Mouse (Mus musculus) neural tube, embryonic 11.5 days (tissue): ENCODE results near the gene Jph2. TPM values are rescaled to one million over a fixed set of nuclear protein-coding genes. Genes with fewer than 3 reads are reported as not detected.

Experiments used
- ATAC-seq: fragments of 200-750 bp; cut with Nextera tagmentation; 2 replicates; pipeline ENCODE4 v1.8.0; 2017; ENCODE audit warnings: moderate number of reproducible peaks, mild to moderate bottlenecking, moderate TSS enrichment, moderate library complexity; ENCODE audit not compliant: insufficient read depth, low FRiP score, low TSS enrichment
- DNase-seq: peaks from one replicate; pipeline ENCODE4 v3.0.0-alpha.2; 2015; ENCODE audit warnings: low spot score
- H3K27ac ChIP-seq: fragments of 300-500 bp; sonication (generic); 2 replicates; pipeline ENCODE4 v1.5.1; 2014; ENCODE audit warnings: low read depth, mild to moderate bottlenecking, low read length
- H3K27me3 ChIP-seq: fragments of 300-500 bp; sonication (generic); 2 replicates; pipeline ENCODE4 v1.6.1; 2014; ENCODE audit warnings: mild to moderate bottlenecking, low read length, mixed read lengths; ENCODE audit not compliant: control insufficient read depth, insufficient read depth
- H3K36me3 ChIP-seq: fragments of 300-500 bp; sonication (generic); 2 replicates; pipeline ENCODE4 v1.6.1; 2014; ENCODE audit warnings: mild to moderate bottlenecking, low read length, moderate library complexity, mixed read lengths; ENCODE audit not compliant: control insufficient read depth, insufficient read depth
- H3K4me1 ChIP-seq: fragments of 300-500 bp; sonication (generic); 2 replicates; pipeline ENCODE4 v1.6.1; 2014; ENCODE audit warnings: low read length, mixed read lengths; ENCODE audit not compliant: control insufficient read depth, insufficient read depth
- H3K4me2 ChIP-seq: fragments of 300-500 bp; sonication (generic); 2 replicates; pipeline ENCODE4 v1.6.1; 2014; ENCODE audit warnings: low read depth, mild to moderate bottlenecking, moderate library complexity
- H3K4me3 ChIP-seq: fragments of 300-500 bp; sonication (generic); 2 replicates; pipeline ENCODE4 v1.5.1; 2014; ENCODE audit warnings: low read depth, low read length
- H3K9ac ChIP-seq: fragments of 300-500 bp; sonication (generic); 2 replicates; pipeline ENCODE4 v1.6.1; 2014; ENCODE audit warnings: mild to moderate bottlenecking, low read length
- H3K9me3 ChIP-seq: fragments of 300-500 bp; sonication (generic); 2 replicates; pipeline ENCODE4 v1.6.1; 2016; ENCODE audit warnings: low read length; ENCODE audit not compliant: control insufficient read depth
- WGBS: fragments of 180-500 bp; shearing (Covaris S2); extraction: QIAGEN DNeasy Blood & Tissue Kit; methylation state at CpG from one replicate; pipeline ENCODE4 v1.1.7; 2014; 5-methylcytosine and 5-hydroxymethylcytosine counted together
- polyA plus RNA-seq: library from polyadenylated mRNA; unstranded; fragments of >200 nt; fragmentation: Nextera tagmentation; extraction: Ambion mirVana; gene quantifications from 2 replicates; pipeline ENCODE4 v1.2.1, GENCODE M21; 2014

The Jph2 gene
- polyA plus RNA-seq, 1 experiment from 2014 or later = 0.52 TPM

DNA sequence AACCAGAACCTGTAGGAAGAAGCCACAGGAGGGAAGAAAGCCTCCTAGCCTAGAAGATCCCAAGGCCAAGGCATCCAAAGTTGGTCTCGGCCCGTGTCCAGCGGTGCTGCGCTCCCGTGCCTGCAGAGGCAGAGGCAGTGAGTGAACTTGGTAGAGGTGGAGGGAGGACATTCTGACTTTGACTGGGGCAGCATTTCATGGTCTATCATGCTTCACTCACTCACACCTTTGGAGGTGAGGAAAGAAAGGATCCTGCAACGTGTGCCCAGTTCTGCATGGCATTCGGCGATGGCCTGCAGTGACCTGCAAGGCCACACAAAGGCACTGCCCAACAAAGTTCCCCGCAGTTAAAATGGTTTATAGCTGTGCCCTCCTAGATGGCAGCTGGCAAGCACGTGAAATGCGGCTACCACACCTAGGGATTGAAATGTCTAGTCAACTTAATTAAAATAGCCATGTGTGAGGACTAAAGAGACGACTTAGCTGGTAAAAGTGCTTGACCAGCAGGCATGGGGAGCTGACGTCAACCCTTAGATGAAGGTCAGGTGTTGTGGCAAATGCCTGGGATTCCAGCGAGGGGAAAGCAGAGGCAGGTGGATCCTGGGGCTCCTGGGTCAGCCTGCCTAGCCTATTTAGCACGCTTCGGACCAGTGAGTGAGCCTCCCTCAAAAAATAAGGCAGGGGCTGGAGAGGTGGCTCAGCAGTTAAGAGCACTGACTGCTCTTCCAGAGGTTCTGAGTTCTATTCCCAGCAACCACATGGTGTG lies 36.8 kb downstream of the Jph2 start:
- no peak overlapping the region for H3K27ac ChIP-seq
- WGBS = 80% methylated on average over 16 of the region's 16 CpGs

DNA sequence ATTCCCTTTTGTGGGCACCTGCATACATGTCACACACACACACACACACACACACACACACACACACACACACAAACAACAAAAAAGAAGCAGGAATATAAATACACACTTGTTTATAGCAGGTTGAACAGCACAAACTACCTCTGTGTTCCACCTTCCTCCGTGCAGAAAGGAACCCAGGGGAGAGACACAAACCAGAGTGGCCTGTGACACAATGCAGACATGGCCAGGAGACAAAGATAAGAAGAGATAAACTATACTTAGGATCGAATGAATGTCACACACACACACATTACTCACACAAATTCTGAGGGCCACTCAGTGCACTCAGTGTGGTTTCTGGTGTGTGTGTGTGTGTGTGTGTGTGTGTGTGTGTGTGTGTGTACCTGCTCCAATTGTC lies 38.5 kb downstream of the Jph2 start:
- no peak overlapping the region for H3K9ac ChIP-seq
- WGBS = 83% methylated on average over 2 of the region's 2 CpGs
- H3K27ac ChIP-seq = no peak overlapping the region
- H3K4me1 ChIP-seq = no peaks in the 10 kb centered on the region
- ATAC-seq (no peak), DNase-seq (no peak)
- H3K4me2 ChIP-seq = no peak overlapping the region
- H3K36me3 ChIP-seq = no peaks in the 10 kb centered on the region
- H3K4me3 ChIP-seq = no peak overlapping the region
- H3K27me3 ChIP-seq = no peaks in the 10 kb centered on the region
- H3K9me3 ChIP-seq = no peaks in the 10 kb centered on the region

More for the DNA sequence above, 36.8 kb downstream of the Jph2 start:
- Histone ChIP-seq H3K27me3 (no peaks in the 10 kb centered on the region), H3K9me3 (no peaks in the 10 kb centered on the region), H3K4me2 (no peak overlapping the region), H3K36me3 (no peaks in the 10 kb centered on the region), H3K9ac (no peak overlapping the region), H3K4me3 (no peak overlapping the region), H3K4me1 (no peaks in the 10 kb centered on the region)
- ATAC-seq (no peak), DNase-seq (no peak)

DNA sequence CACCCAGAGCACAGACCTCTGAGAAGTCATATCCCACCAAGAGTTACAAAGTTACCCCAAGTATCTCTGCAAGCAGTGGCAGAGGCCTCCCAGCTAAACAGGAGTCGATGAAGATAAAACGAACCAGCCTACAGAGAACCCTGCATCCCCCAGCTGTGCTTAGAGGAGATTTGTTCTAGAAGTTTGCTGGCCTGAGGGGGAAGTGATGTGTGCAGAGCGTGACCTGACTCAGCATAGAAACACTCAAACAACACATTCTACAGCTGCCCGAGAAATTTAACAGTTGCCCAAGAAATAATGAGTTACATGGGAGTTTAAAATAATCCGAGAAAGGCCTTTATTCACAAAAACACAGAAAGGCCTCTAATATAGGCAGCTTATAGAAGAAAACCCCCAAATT lies 39.1 kb downstream of the Jph2 start:
- ATAC-seq = no peak
- H3K9ac ChIP-seq = no peak overlapping the region
- no peak for DNase-seq
- H3K27me3 ChIP-seq = no peaks in the 10 kb centered on the region
- no peak overlapping the region for H3K27ac ChIP-seq
- no peak overlapping the region for H3K4me2 ChIP-seq
- WGBS = 80% methylated on average over 5 of the region's 5 CpGs
- no peak overlapping the region for H3K4me3 ChIP-seq
- no peaks in the 10 kb centered on the region for H3K4me1 ChIP-seq
- H3K36me3 ChIP-seq = no peaks in the 10 kb centered on the region
- H3K9me3 ChIP-seq = no peaks in the 10 kb centered on the region

DNA sequence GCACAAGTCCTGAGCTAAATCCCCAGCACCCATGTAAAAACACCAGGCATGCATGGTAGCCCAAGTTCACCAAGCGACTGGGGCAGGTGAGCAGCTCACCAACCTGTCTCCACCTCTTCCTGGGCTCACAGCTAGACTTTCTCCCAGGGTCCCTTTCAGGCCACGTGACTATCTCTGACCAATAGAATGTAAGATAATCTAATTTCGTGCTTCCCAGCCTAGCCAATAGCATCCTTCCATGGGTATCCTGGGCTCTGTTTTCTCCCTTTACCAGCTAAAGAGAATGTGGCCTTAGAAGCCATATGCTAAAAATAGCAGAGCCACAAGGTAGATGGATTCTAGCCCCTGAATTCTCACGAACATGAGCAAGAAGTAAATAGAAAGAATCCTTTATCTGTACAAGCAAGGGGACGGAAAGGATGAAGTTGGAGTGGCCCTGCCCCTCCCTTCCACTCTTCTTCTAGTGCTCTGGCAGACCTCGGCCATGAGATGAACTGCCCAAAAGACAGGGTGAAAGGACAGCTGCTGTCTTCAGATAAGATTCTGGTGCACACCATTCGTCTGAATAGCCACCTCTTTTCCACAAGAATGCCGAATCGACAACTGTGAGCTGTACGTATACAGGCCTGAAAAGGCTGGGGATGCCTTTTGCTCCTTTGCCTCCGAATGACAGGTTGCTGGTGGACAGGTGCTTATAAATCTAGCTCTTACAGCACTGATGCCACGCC lies 41.5 kb downstream of the Jph2 start:
- ATAC-seq (no peak), DNase-seq (no peak)
- Histone ChIP-seq H3K4me3 (no peak overlapping the region), H3K9me3 (no peaks in the 10 kb centered on the region), H3K4me1 (no peaks in the 10 kb centered on the region), H3K27me3 (no peaks in the 10 kb centered on the region), H3K36me3 (no peaks in the 10 kb centered on the region), H3K27ac (no peak overlapping the region), H3K9ac (no peak overlapping the region), H3K4me2 (no peak overlapping the region)
- 88% methylated on average over 12 of the region's 12 CpGs for WGBS

DNA sequence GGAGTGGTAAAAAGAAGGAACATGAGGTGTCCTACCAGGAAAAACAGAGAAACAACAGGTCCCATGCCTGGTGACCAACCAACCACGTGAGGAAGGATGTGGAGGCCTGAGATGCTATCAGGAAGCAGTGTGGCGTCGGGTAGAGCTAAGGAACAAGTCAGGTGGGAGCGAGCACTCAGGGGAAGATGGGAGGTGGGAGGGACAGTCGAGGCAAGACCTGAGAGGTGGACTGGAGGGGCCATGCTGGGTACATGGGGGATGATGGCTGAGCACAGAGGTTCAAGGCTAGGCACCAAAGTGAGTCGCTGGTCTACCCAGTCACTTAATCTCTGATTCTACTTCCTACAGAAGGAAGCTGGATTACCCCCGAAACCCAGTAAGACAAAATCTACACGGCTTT lies 42.1 kb downstream of the Jph2 start:
- no peak for ATAC-seq
- DNase-seq = no peak
- Histone ChIP-seq H3K36me3 (no peaks in the 10 kb centered on the region), H3K27ac (no peak overlapping the region), H3K4me1 (no peaks in the 10 kb centered on the region), H3K4me3 (no peak overlapping the region), H3K27me3 (no peaks in the 10 kb centered on the region), H3K9ac (no peak overlapping the region), H3K9me3 (no peaks in the 10 kb centered on the region), H3K4me2 (no peak overlapping the region)
- WGBS = 80% methylated on average over 8 of the region's 8 CpGs

DNA sequence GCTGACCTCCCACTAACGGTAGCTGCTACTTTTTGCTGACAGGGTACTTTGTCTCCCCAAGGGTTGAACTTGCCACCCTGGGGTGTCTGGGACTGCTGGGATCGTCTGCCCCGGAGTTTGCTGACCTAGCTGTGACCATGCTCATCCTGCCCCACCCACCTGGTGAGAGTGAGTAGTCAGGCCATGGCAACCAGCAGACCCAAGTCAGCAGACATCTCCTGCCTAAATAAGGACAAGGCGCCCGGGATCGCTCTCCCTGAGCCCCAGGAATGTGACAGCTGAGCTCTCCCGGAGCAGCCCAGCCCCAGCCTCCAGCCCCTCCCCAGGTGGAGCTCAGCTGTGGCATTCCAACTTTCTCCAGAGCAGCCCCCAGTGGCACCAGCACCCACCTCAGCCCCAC lies 44.1 kb downstream of the Jph2 start:
- Histone ChIP-seq H3K4me2 (no peak overlapping the region), H3K36me3 (no peaks in the 10 kb centered on the region), H3K4me1 (no peaks in the 10 kb centered on the region), H3K4me3 (no peak overlapping the region), H3K27ac (no peak overlapping the region), H3K9ac (no peak overlapping the region), H3K9me3 (no peaks in the 10 kb centered on the region), H3K27me3 (no peaks in the 10 kb centered on the region)
- DNase-seq = no peak
- ATAC-seq = no peak
- WGBS = 23% methylated on average over 7 of the region's 7 CpGs

DNA sequence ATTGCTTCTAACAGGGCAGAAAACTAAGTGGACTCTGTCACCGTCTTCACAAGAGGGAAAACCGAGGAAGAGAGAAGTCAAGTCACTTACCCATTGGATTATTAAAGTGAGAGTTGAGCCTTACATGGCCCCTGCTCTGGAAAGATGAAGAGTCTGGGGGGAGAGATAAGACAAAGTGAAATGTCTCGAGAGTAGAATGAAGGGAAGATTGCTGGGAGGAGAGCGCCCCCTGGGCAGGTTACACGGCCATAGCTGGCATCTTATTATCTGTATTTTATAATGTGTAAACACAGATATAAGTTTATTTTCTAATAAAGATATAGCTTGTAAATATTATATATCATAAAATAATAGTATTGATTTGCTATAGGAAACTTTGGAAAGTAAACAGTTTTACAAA lies 47.4 kb downstream of the Jph2 start:
- no peak for DNase-seq
- Histone ChIP-seq H3K9me3 (no peaks in the 10 kb centered on the region), H3K4me2 (no peak overlapping the region), H3K36me3 (no peaks in the 10 kb centered on the region), H3K27me3 (no peaks in the 10 kb centered on the region), H3K4me3 (no peak overlapping the region), H3K4me1 (no peaks in the 10 kb centered on the region), H3K9ac (no peak overlapping the region), H3K27ac (no peak overlapping the region)
- 61% methylated on average over 5 of the region's 5 CpGs for WGBS
- ATAC-seq = no peak

DNA sequence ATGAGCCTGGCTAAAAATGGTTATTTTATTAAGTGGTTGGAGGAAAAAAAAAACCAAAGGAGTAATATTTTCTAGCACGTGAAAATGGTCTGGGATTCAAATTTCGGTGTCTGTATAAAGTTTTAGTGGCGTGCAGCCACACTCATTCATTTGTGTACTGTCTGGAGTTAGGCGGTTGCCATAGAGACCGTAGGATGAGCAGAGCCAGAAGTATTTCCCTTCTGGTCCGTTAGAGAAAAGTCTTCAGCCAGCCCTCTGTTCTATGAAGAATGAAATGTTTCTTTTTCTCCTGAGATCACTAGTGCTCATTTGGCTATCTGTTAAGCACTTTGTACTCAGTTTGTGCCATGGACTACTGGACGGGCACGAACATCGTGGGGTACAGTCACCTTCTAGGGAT lies 48.4 kb downstream of the Jph2 start:
- no peak for ATAC-seq
- Histone ChIP-seq H3K9me3 (no peaks in the 10 kb centered on the region), H3K9ac (no peak overlapping the region), H3K36me3 (no peaks in the 10 kb centered on the region), H3K27ac (no peak overlapping the region), H3K4me2 (no peak overlapping the region), H3K27me3 (no peaks in the 10 kb centered on the region), H3K4me1 (no peaks in the 10 kb centered on the region), H3K4me3 (no peak overlapping the region)
- no peak for DNase-seq
- 76% methylated on average over 9 of the region's 9 CpGs for WGBS

DNA sequence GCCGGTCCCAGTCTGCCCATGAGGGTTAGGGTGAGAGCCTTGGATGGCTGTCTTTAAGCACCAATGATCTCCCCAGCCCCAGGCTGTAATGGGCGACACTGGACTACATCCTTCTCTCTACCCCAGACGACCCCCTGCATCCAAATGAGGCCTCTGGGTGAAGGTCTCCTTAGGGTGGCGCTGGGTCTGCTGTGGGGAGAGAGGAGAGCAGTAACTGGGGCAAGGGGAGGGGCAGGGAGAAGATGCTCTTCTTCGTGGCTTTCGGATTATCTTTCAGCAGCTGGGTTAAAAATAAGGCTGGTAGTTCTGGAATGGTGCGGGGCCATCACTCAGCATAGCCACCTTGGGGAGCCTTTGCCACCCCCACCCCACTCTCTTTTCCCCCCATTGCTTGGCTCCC lies 49.1 kb downstream of the Jph2 start:
- Histone ChIP-seq H3K9me3 (no peaks in the 10 kb centered on the region), H3K9ac (no peak overlapping the region), H3K4me1 (no peaks in the 10 kb centered on the region), H3K27me3 (no peaks in the 10 kb centered on the region), H3K4me2 (no peak overlapping the region), H3K36me3 (no peaks in the 10 kb centered on the region), H3K4me3 (no peak overlapping the region), H3K27ac (no peak overlapping the region)
- ATAC-seq (no peak), DNase-seq (no peak)
- WGBS = 80% methylated on average over 7 of the region's 7 CpGs
